9 mouse cellular contexts compared by ENCODE assay signal in the genomic region with DNA sequence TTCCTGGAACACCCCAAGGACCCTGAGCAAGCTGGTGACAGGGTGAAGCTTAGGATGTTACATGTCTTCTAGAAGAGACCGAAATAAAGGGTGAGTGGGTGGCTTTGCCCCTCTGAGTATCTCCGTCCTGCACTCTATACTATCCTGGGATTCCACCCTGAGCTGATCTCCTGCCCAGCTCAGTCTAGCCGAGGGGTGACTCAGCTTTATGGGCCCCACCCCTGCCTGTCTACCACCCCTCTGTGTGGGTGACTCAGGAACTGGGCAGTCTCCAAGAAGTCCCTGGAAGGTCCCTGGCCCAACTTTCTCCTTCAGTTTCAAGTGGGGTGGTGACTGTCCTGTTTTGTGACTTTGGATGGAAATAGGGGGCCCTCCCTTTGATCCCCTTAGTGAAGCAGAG. TPM values are rescaled to one million over a fixed set of nuclear protein-coding genes. Genes with fewer than 3 reads are reported as not detected.
DNase-seq lines count a peak whose midpoint lies in the region; ATAC-seq and TF ChIP-seq lines count a peak whose summit lies in the region.
"Had no signal": no experiment of that assay in that cellular context is flagged by ENCODE, and none has a peak within 500 bp of the region (broad histone marks: within the 10 kb centered on the region; RNA-seq: fewer than 3 reads in every experiment).

No protein-coding gene starts in this region.

- DNase-seq in ovary, adult 18-20 months (ENCODE audit: low spot score), result peak; percentile 39
- no peak for DNase-seq in ovary, postnatal 10 days (ENCODE audit: low spot score)
- peak; percentile 33 for DNase-seq in c-Kit-positive CD71-negative TER-119-negative erythroid progenitor cells, embryonic 14.5 days (ENCODE audit: low read depth)
- peak; percentile 56 for DNase-seq in heart, postnatal 25 days (ENCODE audit: low spot score)
- DNase-seq in spleen, postnatal 36 days (ENCODE audit: low spot score in 2 of 2), result peak; percentile 38 to 61
- no peak for DNase-seq in layer of hippocampus, adult 2 months (ENCODE audit: low spot score in 2 of 2)
- DNase-seq in cerebellum, postnatal 10 days, result no peak

- intact Hi-C loops in heart, postnatal 25 days (cut with DNase I), result no loop called here

- 93% methylated on average over 3 of the region's 3 CpGs for whole genome bisulfite sequencing in forebrain, embryonic 13.5 days

- H3K4me3 ChIP-seq in layer of hippocampus, adult 2 months, result no peak overlapping the region
- no peak overlapping the region for H3K4me3 ChIP-seq in forebrain, embryonic 13.5 days
- H3K4me3 ChIP-seq: limb, embryonic 13.5 days had no signal

- no peaks in the 10 kb centered on the region for H3K36me3 ChIP-seq in forebrain, embryonic 13.5 days (ENCODE audit: poor library complexity, severe bottlenecking)
- H3K36me3 ChIP-seq: limb, embryonic 13.5 days had no signal

- no peaks in the 10 kb centered on the region for H3K9me3 ChIP-seq in forebrain, embryonic 13.5 days (replicated peaks)
- H3K9me3 ChIP-seq: limb, embryonic 13.5 days had no signal

- H3K4me2 ChIP-seq in forebrain, embryonic 13.5 days, result no peak overlapping the region

- no peak overlapping the region for H3K9ac ChIP-seq in forebrain, embryonic 13.5 days
- H3K9ac ChIP-seq: limb, embryonic 13.5 days had no signal

- H3K4me1 ChIP-seq in forebrain, embryonic 13.5 days, result peaks cover 22% of the 10 kb centered on the region

- no peak for TF ChIP-seq CTCF in layer of hippocampus, adult 2 months (conservative IDR thresholded peaks at IDR 0.05)

- 0 out of 2 replicates have a peak, but pooled peaks cover 10% of the 10 kb centered on the region for H3K27me3 ChIP-seq in forebrain, embryonic 13.5 days

- ATAC-seq in forebrain, embryonic 13.5 days, result no peak

- no peak overlapping the region for H3K27ac ChIP-seq in layer of hippocampus, adult 2 months
- H3K27ac ChIP-seq in forebrain, embryonic 13.5 days, result no peak overlapping the region
- H3K27ac ChIP-seq: limb, embryonic 13.5 days had no signal

RNA-seq across cellular contexts. Expression of a gene that starts 1.8 kb away (rescaled TPM):
- total RNA-seq in heart, postnatal 25 days (2021), result 10 to 100 TPM; 36.6 to 39.6 TPM
- 10 to 100 TPM; 24.2 to 28.7 TPM for total RNA-seq in layer of hippocampus, adult 2 months (2021)
- 32.4 and 38.9 TPM in 2 replicates for polyA plus RNA-seq in forebrain, embryonic 13.5 days (2015; fragmentation: Nextera tagmentation; extraction: Ambion mirVana)

RNA-seq across cellular contexts. Expression of a gene that starts 2.0 kb away (rescaled TPM):
- 10 to 100 TPM; 61.7 to 65.1 TPM for total RNA-seq in heart, postnatal 25 days (2021)
- total RNA-seq in layer of hippocampus, adult 2 months (2021), result 1 to 10 TPM; 5.4 to 6.1 TPM
- polyA plus RNA-seq in forebrain, embryonic 13.5 days (2015; fragmentation: Nextera tagmentation; extraction: Ambion mirVana), result 12.2 and 14.7 TPM in 2 replicates

RNA-seq across cellular contexts. Expression of a gene that starts 29.5 kb away (rescaled TPM):
- 1 to 10 TPM; 5.5 to 6.1 TPM for total RNA-seq in heart, postnatal 25 days (2021)
- 10 to 100 TPM; 10.3 to 11.2 TPM for total RNA-seq in layer of hippocampus, adult 2 months (2021)
- polyA plus RNA-seq in forebrain, embryonic 13.5 days (2015; fragmentation: Nextera tagmentation; extraction: Ambion mirVana), result 40.7 and 46.2 TPM in 2 replicates

RNA-seq across cellular contexts. Expression of a gene that starts 38.8 kb away (rescaled TPM):
- total RNA-seq in heart, postnatal 25 days (2021), result 10 to 100 TPM in 1 of 2 experiments, 1 to 10 TPM in 1; 9.3 to 11.8 TPM
- total RNA-seq in layer of hippocampus, adult 2 months (2021), result not detected
- 1.5 and 1.6 TPM in 2 replicates for polyA plus RNA-seq in forebrain, embryonic 13.5 days (2015; fragmentation: Nextera tagmentation; extraction: Ambion mirVana)

RNA-seq across cellular contexts. Expression of a gene that starts 54.7 kb away (rescaled TPM):
- 10 to 100 TPM; 49.0 to 53.0 TPM for total RNA-seq in heart, postnatal 25 days (2021)
- total RNA-seq in layer of hippocampus, adult 2 months (2021), result 10 to 100 TPM; 34.5 to 36.6 TPM
- 69.8 and 79.8 TPM in 2 replicates for polyA plus RNA-seq in forebrain, embryonic 13.5 days (2015; fragmentation: Nextera tagmentation; extraction: Ambion mirVana)

Comparison
In these comparisons a context has a peak if more than half of its experiments do, and no peak if none do; other contexts are left out.
1. DNase-seq: peak in ovary, adult 18-20 months (single experiment), c-Kit-positive CD71-negative TER-119-negative erythroid progenitor cells, embryonic 14.5 days (single experiment), heart, postnatal 25 days (single experiment) and spleen, postnatal 36 days (2 of 2); none in ovary, postnatal 10 days (single experiment), layer of hippocampus, adult 2 months (0 of 2) and cerebellum, postnatal 10 days (0 of 2).
2. RNA of a gene that starts 2.0 kb away (total RNA-seq): 61.7 to 65.1 TPM in heart, postnatal 25 days; 5.4 to 6.1 TPM in layer of hippocampus, adult 2 months; every median in the first group is over 4 times any median in the second.